Mouse (Mus musculus) ES-E14 (cell line): ENCODE data around the gene Ube2o.

Experiments used
- CHD2 ChIP-seq: IDR thresholded peaks from 2 replicates; pipeline ENCODE4 v1.6.1; 2014; ENCODE audit warnings: mild to moderate bottlenecking, low read depth, low read length, inconsistent platforms
- HCFC1 ChIP-seq: IDR thresholded peaks from 2 replicates; pipeline ENCODE4 v1.6.1; 2012; ENCODE audit warnings: low read length, inconsistent platforms, borderline replicate concordance; ENCODE audit not compliant: insufficient read depth
- MAFK ChIP-seq: IDR thresholded peaks from 2 replicates; pipeline ENCODE4 v1.6.1; 2014; ENCODE audit warnings: mild to moderate bottlenecking, low read depth, low read length, inconsistent platforms; ENCODE audit not compliant: insufficient read depth
- ZNF384 ChIP-seq: IDR thresholded peaks from 2 replicates; pipeline ENCODE4 v1.6.1; 2012; ENCODE audit warnings: low read depth, low read length, inconsistent platforms

GRCm38 (mm10) chr11:116625081-116626000, 44.1 kb upstream of the Ube2o start:
- TF ChIP-seq MAFK (no peak), CHD2 (no peak), HCFC1 (no peak), ZNF384 (0 out of 2 replicates have a peak, but pooled peaks have one; percentile 5)
